Mouse (Mus musculus): ENCODE measurements around the gene Gm13691.
"Not testable (repeated sequence)": the region's sequence is repeated elsewhere in the genome, so short reads cannot be mapped to it uniquely, and the experiment has no call there.

GRCm38 (mm10) chr2:84037943-84038342 is 47.6 kb downstream of the Gm13691 start:
- TF ChIP-seq CTCF (conservative IDR thresholded peaks at IDR 0.05 in 1 of 2, IDR thresholded peaks at IDR 0.05 in 1 of 2; ENCODE audit: low read depth in 2 of 2, low read length in 2 of 2); TBP (conservative IDR thresholded peaks at IDR 0.05; ENCODE audit: low read depth, low read length); ZC3H11A (IDR thresholded peaks at IDR 0.05; ENCODE audit: low read depth, low read length); ZKSCAN1 (IDR thresholded peaks at IDR 0.05; ENCODE audit: borderline replicate concordance, low read depth, low read length); EP300 (IDR thresholded peaks at IDR 0.05; ENCODE audit: low read length); POLR2A (IDR thresholded peaks at IDR 0.05; ENCODE audit: low read depth, low read length); NELFE (IDR thresholded peaks at IDR 0.05; ENCODE audit: low read depth, low read length); ZMIZ1 (IDR thresholded peaks at IDR 0.05; ENCODE audit: low read depth, low read length); MAFK (IDR thresholded peaks at IDR 0.05; ENCODE audit: insufficient replicate concordance, low read length): not testable (repeated sequence)

Data from CH12.LX (cell line).